Mouse (Mus musculus): ENCODE measurements around the gene Myh7.

The Myh7 gene

DNA sequence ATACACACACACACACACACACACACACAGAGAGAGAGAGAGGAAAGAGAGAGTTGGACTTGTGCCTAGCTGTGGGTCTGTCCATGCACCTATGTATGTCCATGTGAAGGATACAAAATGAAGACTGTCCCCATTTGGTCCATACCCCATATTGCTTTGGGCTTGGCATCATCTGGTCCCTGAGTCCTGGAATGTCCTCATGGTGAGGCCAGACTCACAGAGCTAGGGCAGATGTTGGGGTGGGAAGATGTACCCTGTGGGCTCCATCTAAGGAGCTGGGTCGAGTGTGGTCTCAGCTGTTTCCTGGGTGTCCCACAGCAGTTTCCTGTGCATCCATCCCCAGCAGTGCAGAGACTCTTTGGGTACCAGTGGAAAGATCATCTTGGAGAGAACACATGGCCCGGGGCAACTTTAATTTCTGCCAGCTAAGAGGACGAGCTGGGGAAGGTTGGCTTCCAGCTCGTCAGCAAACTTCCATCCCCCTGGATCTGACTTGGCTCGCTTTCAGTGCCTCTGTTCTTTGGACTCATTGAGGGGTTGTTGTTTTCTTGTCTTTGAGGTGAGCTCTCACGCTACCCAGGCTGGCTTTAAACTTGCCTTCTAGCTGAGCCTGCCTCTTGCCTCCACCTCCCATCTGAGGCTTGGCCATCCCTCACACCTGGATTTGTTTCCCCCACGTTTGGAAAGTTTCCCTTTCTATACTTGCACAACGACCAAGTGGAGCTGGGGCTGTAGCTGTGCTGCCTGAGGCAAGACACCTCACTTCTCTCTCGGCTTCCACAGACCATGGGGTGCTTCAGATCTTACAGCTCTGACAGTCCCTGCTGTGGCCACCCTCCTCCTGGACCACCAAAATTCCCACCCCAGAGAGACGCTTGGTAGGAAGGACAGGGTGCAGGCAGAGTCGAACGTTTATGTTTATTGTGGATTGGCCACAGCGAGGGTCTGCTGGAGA lies 53.1 kb downstream of the Myh7 start:
- no peak for DNase-seq

DNA sequence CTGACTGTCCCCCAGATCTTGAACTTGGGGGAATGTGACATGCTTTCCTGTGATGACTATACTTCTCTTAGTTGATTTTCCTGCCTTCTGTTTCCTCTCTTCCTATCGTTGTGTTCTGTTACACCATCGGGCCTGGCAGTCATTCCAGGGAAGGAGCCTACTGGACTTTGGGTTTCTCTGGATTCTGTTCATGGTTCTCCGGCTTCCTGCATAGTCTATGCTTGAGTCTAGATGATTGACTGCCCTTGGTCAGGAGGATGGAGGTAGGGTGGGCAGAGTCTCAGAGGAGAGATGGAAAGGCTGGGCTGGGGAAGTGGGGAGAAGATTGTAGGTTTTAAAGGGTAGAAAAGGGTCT lies 54.3 kb downstream of the Myh7 start:
- no peak for DNase-seq

DNA sequence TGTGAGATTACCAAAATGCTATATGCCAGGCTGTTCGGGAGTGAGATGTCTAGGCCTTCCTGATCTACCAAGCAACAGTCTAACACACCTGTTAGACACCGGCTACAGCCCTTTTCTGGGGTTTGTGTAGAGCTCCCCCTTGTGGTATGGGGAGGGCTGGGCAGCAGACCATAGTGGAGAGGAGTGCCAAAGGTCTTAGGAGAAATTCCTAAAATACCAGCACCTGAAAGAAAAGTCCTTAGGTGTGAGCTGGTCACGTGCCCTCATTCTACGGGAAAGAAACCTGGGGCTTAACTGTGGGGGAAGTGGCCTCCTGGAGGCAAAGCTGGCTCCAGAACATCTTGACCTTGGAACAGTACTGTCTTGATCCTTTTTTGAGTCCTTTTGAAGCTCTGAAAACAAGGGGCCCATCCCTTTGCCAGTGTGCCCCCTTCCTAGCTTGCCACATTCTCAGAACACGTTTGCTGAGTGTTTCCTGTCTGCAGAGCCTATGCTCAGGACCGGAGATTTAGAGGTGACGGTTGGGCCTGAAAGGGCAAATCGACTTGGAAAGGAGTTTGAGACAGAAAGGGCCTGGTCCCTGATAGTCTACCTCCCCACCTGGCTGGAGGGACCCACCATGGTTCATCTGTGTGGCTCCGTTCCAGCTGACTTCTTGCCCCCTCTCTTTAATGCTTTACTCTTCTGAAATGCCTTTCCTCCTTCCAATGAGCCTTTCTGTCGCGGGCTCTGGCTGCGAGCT lies 54.8 kb downstream of the Myh7 start:
- no peak for DNase-seq

DNA sequence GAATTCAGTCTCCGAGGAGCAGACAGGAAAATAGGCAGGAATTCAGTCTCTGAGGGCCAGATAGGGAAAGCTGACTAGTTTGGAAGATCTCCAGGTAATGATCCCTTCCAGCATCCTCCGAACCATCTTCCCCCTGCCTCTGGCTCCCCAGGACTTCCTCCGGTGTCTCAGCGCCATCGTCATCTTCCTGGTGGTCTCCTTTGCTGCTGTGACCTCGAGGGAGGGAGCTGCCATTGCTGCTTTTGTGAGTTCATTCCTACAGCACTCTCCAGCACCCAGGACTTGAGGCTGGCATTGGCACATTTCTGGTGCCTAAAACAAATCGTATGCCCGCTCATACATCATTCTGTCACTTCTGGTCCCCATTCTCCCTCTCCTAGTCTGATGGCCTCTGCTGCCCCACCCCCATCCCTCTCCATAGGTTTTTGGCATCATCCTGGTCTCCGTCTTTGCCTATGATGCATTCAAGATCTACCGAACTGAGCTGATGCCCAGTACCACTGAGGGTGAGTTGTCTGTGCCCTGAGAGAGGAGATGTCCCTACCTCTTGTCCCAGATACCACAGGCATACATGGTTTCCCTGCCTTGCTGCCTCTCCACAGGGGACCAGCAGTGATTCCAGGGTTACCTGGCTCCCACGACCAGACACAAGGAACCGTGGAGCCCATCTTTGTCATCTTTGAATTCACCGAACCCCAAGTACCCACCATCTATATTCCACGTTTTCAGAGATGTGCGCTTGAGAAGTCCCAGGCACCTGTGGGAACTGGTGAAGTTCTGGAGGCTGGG lies 55.8 kb downstream of the Myh7 start:
- DNase-seq, result no peak

DNA sequence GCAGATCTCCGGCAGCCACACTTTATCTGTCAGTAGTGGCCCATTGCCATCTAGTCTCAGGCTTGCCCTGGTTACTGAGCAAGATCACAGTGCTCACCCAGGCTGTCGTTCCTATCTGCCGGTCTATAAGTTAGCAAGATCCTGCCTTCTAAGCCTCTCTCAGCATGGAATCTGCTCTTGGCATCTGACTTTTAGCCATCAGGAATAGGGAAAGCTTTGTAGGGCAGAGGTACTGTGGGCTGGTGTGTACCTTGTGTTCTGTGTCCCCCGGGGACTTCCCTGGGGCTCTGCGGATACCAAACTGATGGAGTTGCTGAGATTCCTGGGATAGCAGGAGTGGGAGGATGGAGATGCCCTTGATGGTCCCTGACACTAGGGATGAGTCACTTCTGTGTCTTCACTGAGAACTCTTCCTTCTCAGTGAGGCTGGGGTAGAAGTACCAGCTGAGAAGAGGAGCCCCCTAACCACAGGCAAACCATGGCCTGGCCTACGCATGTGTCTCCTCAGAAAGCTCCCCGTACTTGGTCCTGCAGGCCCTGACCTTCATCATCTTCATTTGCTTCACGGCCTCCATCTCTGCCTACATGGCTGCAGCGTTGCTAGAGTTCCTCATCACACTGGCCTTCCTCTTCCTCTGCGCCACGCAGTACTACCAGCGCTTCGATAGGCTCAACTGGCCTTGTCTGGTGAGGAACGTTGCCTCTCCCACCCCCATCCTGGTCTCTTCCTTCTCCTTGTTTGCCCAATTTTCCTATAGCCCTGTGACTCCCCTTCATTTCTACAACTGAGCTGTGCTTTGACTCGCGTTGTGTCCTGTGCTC lies 56.9 kb downstream of the Myh7 start:
- no peak for DNase-seq

DNA sequence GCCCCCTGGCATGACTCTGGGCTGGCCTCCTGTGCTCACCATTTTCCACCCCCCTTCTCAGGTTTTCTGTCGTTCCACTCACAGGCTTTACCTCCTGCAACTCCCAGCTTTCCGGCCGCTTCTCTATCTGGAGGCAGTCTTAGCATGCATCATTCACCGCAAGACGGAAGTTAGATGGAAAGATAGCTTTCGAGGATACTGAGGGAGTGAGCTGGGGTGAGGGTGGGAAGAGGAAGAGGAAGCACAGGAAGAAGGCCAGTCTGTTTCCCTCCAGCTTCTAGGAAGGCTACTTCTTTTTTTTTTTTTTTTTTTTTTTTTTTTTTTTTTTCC lies 57.6 kb downstream of the Myh7 start:
- DNase-seq, result no peak

DNA sequence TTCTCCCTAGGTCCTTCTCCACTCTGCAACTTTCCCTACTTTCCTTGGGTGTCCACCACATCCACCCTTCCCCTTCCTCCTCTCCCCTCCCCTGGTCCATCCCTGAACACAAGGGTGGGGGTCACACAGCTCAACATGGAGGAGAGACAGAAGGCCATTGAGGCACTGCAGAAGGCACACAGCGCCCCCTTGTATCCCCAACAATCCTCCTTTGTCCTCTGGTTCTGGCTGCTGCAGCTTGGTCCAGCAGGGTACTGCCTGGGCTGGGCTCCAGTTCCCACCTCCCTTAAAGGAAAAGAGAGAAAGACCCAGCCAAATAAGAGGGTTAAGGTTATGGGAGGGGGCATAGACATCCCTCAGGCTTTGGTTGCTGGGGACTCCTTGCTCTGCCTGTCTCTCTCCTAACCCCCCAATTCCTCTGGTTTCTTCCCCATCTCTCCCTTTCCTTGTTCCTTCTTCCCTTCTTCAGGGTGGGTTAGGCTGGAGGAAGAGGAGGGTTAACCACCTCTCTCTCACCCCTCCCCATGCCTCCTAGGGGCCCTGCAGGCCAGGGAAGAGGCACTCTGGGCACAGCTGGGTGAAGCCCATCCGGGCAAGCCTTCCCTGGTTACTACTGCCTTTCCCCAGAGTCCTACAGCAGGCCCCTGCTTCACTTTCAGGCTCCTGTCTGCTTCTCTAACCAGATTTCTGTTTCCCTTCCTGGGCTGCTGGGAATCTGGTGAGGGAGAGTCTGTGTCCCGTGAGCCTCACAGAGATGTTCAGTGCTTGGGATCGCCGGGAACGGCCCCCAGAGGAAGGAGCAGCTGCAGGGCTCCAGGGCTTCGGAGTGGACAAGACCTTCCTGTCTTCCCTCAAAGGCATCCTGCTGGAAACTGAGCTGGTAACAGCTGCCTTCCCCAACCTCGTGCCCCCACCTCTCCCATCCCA lies 58.3 kb downstream of the Myh7 start, which contains the start of gene Cmtm5:
Cmtm5 (plus strand) TSS at position 358 of the 927 bp plus-strand sequence.
- DNase-seq, result peak; percentile 52

DNA sequence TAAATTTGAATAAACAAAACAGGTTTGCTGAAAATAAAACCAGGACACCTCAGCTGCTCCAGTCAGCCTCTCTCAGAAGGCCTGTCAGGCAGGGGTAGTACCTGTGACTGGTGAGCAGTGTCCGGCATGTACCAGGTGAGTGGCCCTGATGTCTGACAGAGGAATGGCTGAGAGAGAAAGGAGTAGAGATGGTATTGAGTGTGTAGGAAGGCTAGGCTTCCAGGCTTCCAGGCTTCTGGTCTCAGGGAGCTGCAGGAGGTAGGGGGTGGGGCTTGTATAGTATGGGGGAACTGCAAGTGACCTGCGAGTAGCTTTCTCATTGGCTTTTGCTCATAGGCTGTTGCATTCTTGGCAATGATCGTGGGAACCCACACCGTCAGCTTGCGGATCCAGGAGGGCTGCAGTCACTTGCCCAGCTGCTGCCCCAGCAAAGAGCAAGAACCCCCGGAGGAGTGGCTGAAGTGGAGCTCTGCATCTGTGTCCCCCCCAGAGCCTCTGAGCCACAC lies 61.7 kb downstream of the Myh7 start, which contains the start of gene Il25:
Il25 (plus strand) TSS at position 51 of the 506 bp plus-strand sequence.
- DNase-seq, result no peak

DNA sequence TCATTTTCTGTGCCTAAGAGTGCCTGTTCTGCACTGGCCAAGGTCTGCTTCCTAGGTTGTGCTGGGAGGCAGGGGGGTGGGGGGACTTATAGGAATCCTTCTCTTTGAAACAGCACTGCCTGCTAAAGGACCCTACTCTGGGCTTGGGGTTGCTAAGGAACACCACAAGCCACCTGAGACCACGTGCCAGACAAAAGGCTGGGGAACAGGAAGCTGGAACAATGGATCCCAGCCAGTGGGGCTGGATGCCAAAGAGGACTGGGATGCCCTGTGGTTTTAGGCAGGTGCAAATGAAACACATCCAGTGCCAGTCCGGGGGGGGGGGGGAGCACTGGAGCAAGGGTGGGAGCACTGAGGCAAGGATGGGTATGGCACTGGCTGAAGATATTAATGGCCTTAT lies 64.0 kb downstream of the Myh7 start:
- DNase-seq, result no peak

DNA sequence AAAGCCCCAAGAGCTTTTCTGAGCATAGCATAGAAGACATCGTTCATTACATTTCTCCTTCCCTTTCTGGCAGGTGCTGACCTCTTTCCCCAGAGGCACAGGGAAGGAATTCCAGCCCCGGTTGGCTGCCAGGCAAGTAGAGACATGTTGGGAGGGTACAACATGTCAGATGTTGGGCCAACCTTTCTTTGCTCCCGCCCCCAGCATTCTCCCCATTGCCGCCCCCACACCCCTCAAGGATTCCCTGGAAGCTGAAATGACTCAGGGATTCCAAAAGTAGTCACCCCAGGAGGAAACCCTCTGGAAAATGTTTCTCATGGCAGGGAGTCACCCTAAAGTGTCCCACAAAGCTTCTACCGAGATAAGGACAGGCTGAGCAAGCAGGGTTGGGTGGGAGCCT lies 64.6 kb downstream of the Myh7 start:
- no peak for DNase-seq

DNA sequence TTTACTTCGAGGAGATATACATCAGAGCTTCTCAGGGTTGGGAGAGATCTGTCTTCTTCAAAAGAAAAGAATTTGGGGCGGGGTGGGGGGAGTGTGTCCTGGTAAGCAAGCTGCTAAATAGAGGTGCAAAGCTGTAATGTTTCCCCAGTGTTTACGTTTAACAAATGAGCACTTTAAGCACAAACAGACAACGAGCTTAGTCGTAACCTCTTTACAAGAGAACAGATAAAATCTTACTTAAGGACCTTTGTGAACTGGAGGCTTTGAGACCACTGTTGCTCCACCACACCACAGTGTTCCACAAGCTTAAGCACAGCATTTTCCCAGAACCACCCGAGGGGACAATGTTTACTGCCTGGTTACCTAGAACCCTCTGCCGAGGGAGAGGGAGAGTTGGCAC lies 67.1 kb downstream of the Myh7 start:
- no peak for DNase-seq

DNA sequence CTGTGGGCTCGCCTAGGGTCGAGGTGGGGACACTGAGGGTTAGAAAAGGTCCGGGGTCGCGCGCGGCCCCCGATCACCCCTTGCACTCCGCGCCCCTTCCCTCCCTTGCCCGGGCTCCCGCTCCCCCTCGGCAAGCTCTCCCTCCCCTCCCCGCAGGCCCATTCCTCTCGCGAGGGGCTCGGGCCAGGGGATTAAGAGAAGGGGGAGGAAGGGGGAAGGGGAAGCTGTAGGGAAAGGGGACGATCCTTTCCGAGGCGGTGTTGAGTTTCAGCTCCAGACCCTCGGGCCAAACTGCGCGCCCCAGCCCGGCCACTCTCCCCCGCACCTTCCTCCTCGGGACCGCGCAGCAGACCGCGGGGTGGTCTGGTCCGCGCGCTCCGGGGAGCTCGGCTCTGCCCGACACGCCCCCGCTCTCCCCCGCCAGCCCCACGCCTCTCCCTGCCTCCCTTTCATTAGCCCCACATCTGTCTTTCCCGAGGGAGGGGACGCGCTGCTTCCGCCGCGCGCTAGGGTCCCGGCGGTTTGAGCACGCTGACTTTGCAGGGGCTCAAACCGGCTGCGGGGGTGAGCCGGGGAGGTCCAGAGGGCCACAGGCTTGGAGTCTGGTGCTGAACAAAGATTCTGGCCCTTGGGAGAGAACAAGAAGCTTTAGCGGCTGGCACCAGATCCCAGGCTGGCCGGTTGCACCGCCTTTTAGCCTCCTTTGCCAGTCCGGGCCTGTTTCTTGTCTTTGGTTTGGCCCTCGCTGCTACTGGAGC lies 67.8 kb downstream of the Myh7 start:
- no peak for DNase-seq

DNA sequence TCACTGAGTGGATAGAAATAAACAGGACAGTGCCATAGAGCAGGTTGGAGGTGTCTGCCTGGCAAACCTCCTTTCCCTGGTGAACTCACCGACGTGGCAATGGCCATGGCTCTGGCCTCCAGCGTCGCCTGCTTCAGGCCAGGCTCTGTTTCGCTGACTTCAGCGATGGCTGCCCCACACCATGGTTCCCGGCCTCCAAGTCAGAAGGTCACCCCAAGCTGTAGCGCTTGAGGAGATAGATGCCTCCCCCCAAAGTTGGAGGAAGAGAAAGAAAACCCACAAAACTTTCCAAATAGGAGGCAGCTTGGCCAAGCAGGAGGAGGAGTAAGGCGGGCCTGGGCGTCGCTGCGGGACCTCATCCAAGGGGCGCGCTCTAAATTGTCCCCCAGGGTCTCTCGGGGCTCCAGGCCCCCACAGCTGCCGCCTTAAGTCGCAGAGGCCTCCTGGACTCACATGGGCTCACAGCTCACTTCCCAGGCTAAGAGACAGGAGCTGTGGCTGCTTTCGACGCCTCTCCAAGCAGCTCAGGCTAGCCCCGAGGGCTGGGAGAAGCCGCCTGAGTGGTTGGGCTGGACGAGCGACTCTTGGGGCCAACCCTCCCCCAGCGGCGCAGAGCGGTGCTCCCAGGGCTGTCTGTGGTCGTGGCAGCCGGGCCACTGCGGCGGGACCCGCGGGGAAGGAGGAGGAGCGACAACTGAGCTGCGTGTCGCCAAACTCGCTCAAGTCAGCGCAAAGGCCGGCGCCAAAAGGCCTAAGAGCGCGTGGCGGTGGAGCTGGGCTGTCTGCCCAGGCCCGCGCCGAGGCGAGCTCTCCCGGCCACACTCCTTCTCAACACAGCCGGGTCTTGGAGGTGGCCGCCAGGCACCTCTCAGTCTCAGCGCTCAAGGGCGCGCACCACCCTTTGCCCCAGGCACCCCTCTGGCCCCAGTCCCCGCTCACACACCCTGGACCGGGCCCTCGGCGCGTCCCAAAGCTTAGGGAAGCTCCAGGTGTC lies 68.8 kb downstream of the Myh7 start, which contains the start of gene Efs:
Efs (minus strand) TSS at position 778 of the 994 bp plus-strand sequence.
- peak; percentile 57 for DNase-seq

DNA sequence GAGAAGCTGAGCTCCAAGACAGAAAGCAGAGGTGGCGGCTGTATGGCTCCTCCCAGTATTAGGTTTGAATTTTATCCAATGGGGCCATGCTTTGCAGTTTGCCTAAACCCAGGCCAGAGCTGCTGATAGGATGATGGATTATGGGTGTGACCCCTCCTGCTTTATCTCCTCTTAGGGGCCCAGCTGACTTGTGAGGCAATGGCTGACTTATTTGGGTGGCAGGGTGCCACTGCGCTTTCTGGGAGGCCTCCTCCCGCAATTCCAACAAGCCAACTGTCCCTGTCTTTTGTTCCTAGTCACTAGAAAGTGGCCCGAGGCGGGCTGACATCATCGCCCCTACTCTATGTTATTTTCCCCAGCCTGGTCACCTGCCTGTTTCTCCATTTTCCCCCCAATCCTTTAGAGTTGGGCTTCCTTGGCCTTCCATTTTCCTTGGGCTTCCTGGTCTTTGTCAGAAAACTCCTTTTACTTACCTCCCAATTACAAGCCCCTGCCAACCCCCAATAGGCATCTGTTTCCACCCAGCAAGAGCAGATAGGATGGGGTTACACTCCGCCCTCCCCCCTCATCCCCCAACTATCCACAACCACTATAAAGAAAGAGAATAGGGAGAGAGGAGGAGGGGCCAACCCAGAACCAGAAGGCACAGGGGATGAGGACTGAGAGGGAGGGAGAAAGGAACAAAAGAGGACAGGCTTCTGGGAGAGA lies 69.6 kb downstream of the Myh7 start:
- DNase-seq, result no peak

All from right cerebral cortex, postnatal 14 days (tissue).